Mouse (Mus musculus): Measurements from ENCODE around the gene Gm21981.

Gm21981 gene

DNA sequence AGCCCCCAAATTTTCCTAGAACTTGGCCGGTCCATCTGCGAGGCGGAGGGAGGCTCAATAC lies at the start of gene Gm21981:
Gm21981 (minus strand) TSS at position 14 of the 61 bp plus-strand sequence.
- DNase-seq (ENCODE audit: low read depth): no peak

- no peak for DNase-seq (ENCODE audit: low read depth)
These were observed 48.9 kb upstream of the Gm21981 start for GRCm38 (mm10) chr17:47742991-47743734.

GRCm38 (mm10) chr17:47740186-47740585 lies 45.9 kb upstream of the Gm21981 start:
- DNase-seq (ENCODE audit: low read depth): no peak

- no peak for DNase-seq (ENCODE audit: low read depth)
These were observed 44.9 kb upstream of the Gm21981 start for GRCm38 (mm10) chr17:47738879-47739798.

- DNase-seq (ENCODE audit: low read depth): no peak
These were observed 44.0 kb upstream of the Gm21981 start for GRCm38 (mm10) chr17:47738066-47738878.

- peak; percentile 67 for DNase-seq (ENCODE audit: low read depth)
These were observed 43.2 kb upstream of the Gm21981 start for GRCm38 (mm10) chr17:47737271-47738065.

GRCm38 (mm10) chr17:47736856-47737255 lies 42.6 kb upstream of the Gm21981 start, which contains the start of gene Tfeb:
Gene Tfeb (plus strand): TSS chr17:47737030.
- peak; percentile 65 for DNase-seq (ENCODE audit: low read depth)

- DNase-seq (ENCODE audit: low read depth): no peak
These were observed 41.4 kb upstream of the Gm21981 start for GRCm38 (mm10) chr17:47735553-47736100.

DNA sequence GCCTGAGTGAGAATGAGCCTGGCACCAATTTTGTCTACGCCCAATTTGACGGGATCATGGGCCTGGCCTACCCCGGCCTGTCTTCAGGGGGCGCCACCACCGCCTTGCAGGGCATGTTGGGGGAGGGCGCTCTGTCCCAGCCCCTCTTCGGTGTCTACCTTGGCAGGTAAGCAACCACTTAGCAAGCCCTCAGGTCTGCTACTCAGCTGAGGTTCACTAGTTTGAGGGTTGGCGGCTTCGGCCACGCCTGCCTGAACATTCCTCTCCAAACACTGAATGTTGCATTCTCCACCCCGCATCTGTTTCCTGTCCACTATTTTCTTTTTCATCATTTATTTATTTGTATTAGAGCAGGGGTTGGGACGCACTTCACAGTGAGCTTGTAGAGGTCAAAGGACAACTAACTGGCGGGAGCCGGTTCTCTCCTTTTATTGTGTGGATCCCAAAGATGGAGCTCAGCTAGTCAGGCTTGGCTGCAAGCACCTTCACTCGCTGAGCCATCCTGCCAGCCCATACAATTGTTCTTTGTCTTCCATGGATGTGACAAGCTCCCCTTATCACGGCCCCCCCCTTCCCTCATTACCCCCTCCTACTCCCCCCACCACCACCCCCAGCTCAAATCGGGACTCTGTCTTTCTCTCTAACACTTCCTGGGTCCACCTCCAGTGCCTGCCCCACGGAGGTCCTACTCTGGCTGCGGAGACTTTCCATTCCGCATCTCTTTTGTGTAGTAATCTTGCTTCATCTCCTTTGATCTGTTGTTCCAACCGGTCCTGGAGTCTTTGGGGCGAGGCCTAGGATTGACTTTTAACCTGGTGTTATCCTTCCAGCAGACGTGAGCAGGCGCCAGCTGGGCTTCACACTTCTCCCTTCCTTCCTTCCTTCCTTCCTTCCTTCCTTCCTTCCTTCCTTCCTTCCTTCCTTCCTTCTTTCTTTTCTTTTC lies 36.6 kb upstream of the Gm21981 start:
- DNase-seq (ENCODE audit: low read depth): no peak

DNA sequence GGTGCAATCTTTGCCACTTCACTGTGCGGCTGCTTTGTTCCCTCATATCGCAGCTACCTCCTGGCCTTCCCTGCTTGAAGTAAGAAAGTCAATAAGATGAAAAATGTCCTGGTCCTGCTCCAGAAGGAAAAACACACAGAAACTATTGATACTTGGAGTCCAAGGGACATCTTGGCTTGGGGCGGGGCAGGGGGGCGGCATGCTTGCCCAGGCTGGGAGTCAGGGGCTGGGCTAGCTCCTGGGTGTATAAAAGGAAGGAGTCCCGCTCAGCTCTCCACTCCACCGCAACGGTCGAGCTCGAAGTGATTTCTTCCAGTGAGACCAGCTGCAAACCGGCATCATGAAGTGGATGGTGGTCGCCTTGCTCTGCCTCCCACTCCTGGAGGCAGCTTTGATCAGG lies 32.3 kb upstream of the Gm21981 start, which contains the start of gene Pgc:
Pgc (plus strand) TSS at position 277 of the 400 bp plus-strand sequence.
- no peak for DNase-seq (ENCODE audit: low read depth)

DNA sequence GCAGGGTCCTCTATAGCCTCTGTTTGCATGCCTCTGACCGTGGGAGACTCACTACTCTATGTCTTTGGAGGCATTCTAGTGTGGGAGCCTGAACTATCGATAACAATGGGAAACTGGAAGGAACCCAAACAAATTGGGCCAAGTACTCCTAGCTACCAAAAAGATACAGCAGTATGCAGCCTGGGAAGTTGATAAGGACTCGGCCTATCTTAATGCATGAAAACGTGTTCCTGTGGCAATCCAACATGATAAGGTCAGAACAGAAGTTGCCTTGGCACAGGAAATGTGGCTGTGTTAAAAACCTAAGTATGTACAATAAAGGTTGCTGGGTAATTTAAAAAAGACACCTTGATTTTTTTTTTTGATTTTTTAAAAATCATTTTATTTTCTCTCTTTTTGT lies 26.9 kb upstream of the Gm21981 start:
- DNase-seq (ENCODE audit: low read depth): no peak

GRCm38 (mm10) chr17:47715037-47715436 lies 20.8 kb upstream of the Gm21981 start:
- no peak for DNase-seq (ENCODE audit: low read depth)

DNA sequence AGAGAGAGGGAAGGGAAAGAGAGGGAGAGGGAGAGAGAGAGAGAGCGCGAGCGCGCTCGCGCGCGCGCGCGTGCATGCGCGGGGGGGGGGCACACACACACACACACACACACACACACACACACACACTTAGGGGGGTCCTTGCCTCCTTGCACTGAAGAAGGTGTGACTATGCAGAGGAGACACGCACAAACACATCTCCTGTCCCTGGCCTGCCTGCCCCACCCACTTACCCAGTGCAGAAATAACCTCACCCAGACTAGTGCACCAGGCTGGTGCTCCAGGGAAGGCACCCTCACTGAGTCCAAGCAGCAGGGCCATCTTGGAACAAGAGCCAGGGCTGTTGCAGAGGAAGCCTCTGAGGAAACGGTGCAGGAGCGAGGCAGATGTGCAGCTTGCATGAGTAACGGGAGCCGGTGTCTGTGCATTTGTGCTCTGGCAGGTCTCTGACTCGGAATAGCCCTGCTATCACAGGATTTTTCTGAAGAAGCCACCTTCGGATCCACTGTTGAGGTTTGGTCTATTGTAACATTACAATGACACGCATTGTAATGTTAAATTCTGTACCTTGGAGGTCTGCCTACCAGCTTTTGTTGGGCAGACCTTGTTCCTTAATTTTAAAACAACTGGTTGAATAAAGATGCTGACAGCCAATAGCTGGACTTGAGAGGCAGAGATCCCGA lies 18.8 kb upstream of the Gm21981 start:
- DNase-seq (ENCODE audit: low read depth): no peak

DNA sequence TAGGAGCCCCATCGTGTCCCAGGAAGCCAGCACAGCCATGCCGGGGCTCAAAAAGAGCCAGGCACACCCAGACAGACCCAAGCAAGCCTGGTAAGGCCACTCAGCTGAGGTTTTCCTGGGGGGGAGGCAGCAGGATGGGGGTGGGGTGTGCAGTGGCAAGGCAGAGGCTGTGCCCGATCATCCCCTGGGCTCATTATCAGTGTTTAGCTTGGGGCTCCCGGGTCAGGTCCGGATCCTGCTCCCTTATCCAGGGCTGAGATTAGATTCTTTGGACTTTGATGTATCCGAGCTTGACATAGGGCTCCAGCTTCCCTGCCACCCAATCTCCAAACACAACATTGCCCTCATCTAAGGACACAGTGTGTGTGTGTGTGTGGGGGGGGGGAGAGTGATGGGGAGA lies 17.6 kb upstream of the Gm21981 start:
- DNase-seq (ENCODE audit: low read depth): no peak

DNA sequence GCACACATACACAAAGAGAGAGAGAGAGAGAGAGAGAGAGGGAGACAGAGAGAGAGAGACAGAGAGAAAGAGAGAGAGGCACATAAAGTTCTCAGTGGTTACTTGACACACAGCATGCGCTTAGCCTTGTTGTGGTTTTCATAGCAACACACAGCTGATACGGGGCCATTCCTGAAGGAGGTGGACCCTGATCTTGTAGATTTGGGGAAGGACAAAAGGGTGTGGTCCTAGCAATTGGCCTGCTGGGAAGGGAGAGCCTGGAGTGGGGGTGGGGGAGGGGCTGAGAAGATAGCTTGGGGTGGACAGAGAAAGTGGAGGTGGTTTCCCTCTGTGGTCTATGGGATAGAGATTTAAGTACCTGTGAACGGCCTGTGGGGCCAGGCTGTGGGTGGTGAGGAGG lies 15.8 kb upstream of the Gm21981 start:
- no peak for DNase-seq (ENCODE audit: low read depth)

GRCm38 (mm10) chr17:47708972-47709371 lies 14.7 kb upstream of the Gm21981 start:
- DNase-seq (ENCODE audit: low read depth): no peak

DNA sequence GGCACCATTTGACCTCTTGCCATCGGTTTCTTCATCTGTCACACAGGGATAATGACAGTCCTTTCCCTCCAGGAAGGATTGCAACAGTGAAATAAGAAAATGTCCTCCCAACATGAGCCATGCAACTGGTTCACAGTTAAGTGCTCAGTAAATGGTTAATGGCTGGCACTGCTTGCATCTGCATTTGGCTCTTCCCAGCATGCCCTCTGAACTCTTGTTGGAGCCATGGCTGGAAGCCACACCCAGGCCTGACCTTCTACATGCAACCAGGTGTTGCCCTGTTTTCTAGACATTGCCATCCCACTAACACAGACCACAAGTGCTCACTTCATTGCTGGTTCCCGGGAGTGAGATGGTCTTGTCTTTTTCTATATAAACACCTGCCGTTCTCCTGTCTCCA lies 13.7 kb upstream of the Gm21981 start:
- DNase-seq (ENCODE audit: low read depth): no peak

GRCm38 (mm10) chr17:47706196-47706595 lies 11.9 kb upstream of the Gm21981 start:
- DNase-seq (ENCODE audit: low read depth): no peak

DNA sequence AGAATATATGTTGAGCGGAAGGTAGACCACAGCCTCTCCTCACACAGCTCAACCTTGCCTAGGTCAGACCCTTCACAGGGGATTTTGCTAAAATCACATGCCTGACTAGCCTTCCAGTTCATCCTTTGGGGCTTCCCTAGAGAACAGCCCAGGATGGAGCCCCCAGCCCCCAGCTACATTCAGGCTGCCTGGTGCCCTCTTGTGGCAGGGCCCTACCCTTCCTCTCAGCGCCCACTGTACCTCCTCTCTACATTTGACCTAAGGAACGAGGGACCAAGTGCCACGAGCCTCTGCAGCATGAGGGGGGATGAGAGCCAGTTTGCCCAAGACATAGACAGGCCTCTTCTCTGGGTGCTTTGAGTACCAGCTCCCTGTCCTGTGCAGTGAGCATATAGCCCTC lies 10.4 kb upstream of the Gm21981 start:
- no peak for DNase-seq (ENCODE audit: low read depth)

GRCm38 (mm10) chr17:47703556-47703955 lies 9.3 kb upstream of the Gm21981 start:
- DNase-seq (ENCODE audit: low read depth): no peak

Measured in fibroblast of lung, adult 2 months (primary cell).